Mouse (Mus musculus): ENCODE results near the gene Nabp2.

The Nabp2 gene

DNA sequence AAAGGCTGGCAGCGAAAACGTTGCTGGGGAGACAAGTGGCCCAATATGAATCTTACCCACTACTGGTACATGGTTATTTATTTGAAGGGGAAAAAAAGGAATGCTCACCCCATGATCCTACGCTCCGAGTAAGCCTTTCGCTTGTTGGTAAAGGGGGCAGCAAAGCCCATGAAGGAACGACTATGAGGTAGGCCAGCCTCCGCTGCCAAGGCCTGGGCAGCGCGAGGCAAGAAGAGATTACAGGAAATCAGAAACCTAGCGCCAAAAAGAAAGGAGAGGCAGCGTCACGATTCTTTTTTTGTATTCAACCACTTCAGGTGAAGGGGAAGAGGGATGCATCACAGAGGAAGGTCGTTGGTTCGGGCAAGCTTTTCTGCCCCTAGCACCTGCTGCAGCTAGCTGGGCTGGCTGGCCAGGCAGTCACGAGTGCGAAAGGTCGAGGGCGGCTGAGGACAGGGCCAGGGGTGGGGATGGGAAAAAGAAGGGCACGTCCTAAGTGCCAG lies 43.3 kb downstream of the Nabp2 start:
- in situ Hi-C loops (cut with MboI, MseI): no loop called here

DNA sequence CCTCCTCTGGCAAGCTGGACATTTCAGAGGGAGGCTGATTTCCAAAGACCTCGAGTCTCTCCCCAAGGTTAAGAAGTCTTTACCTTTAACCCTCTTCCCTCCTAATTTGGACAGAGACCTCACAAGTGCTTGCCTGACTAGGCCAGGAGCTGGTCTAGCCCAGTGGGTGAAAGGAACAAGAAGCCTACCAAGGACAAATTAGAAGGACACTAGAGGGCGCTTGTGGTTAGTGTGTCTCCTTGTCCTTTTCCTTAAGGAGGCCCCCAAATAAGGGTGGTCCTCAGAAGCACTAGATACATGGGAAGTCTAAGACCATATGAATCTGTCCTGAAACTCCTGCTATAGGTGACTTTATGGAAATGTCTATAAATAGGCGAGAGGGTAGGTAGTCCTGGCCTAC lies 48.7 kb downstream of the Nabp2 start:
- in situ Hi-C loops (cut with MboI, MseI): no loop called here

DNA sequence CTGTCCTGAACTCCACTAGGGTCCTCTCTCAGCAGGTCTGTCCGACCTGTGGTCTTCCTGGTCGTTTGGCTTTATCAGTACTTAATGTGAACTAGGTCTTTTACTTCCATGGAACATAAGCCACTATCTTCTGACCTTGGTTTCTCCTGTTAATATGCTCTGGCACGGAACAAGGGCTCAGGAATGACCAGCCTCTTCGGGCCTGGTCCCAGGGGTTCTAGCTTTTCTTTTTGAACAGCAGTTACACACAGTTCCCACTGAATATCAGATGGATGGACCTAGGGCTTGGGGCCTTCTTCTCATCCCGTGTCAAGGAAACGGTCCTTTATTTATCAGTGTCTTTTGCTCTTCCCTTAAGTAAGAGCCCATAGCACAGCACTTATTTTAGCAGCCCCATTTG lies 49.5 kb downstream of the Nabp2 start:
- in situ Hi-C loops (cut with MboI, MseI): no loop called here

DNA sequence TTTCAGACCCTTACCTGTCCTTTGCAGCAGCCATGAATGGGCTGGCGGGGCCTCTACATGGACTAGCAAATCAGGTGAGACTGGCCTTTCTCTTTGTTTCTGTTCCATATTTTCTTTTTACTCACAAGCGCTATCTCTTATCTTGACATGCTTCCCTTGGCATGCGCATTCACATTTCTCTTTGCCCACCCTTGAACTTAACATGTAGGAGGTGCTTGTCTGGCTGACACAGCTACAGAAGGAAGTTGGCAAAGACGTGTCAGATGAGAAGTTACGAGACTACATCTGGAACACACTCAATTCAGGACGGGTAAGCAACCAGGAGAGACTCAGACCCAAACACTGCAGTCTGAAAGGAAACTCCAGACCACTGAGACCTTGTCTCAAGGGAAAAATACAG lies 52.1 kb downstream of the Nabp2 start:
- in situ Hi-C loops (cut with MboI, MseI): no loop called here

DNA sequence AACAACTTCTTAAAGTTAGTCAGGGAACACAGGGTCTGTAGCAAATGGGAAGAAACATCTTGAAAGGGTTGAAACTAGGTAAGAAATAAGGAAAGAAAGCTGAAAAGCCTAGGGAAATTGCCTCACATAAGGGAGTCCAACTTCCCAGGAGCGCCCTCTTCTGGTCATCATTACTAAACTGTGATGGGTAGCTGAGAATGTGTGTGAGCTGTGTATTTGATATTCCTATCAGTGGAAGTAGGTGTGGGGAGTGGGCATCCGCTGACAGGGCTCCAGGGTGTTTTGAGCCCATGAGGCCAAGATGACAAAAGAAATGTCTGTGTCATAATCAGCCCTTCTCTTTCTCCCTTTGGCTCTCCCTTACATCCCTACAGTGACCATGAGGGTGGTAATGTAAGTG lies 52.5 kb downstream of the Nabp2 start:
- in situ Hi-C loops (cut with MboI, MseI): no loop called here

Measured in T-helper 2 cell (primary cell).